Mouse (Mus musculus) embryo, embryonic 11 days (tissue): ENCODE data around the gene Hoxa7.

Experiments used
- DNase-seq: peaks from one replicate; pipeline ENCODE4 v3.0.0-alpha.2; 2015

The Hoxa7 gene

DNA sequence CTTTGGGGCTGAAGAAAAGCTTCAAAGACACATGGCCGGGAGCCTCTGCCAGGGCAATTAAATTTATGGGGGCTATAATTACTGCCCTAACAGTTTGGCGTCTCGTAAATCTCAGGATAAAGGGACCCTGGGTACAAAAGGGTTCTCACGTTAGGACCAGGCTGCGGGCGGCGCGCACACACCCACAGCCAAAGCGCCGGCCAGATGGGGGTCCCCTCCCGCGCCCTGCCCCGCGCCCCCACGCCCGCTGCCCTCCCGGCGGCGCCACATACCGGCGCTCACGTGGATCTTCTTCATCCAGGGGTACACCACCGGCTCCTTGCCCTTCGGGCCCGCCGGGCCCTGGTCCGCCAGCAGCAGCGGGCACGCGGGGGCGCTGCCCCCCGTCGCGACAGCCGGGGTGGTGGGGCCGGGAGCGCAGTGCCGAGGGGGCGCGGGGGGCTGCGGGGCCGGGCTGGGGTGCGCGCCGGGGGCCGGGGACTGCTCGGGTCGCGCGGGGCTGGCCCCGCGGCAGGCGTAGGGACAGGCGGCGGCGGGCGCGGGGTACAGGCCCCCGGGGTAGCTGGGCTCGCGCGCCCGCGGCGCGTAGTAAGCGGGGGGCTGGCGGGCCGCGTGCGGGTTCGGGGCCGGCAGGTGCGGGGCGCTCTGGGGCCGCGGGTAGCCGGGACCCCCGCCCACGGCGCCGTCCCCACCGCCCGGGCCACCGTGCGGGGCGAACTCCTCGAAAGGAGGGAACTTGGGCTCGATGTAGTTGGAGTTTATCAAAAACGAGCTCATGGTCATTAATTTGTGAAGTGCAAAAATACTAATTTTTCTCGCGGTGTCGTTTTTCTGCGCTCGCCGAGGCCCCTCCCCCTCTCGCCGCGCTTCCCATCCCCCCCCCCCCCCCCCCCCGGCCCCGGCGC lies 30.5 kb downstream of the Hoxa7 start, which contains the start of gene Hoxa4:
TSS of gene Hoxa4 (minus strand) at position 848 of the 905 bp plus-strand sequence.
- peak; percentile 84 for DNase-seq

DNA sequence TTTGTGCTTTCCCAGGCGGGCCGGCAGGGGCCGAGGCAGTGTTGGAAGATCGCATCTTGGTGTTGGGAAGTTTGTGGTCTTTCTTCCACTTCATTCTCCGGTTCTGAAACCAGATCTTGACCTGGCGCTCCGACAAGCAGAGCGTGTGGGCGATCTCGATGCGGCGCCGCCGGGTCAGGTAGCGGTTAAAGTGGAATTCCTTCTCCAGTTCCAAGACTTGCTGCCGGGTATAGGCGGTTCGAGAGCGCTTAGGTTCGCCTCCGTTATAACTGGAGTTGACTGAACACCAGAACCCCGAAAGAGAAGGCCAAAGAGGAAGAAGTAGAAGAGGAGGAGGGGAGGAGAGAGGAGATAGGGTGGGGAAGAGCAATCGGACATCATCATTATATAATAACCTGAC lies 31.2 kb downstream of the Hoxa7 start:
- no peak for DNase-seq

DNA sequence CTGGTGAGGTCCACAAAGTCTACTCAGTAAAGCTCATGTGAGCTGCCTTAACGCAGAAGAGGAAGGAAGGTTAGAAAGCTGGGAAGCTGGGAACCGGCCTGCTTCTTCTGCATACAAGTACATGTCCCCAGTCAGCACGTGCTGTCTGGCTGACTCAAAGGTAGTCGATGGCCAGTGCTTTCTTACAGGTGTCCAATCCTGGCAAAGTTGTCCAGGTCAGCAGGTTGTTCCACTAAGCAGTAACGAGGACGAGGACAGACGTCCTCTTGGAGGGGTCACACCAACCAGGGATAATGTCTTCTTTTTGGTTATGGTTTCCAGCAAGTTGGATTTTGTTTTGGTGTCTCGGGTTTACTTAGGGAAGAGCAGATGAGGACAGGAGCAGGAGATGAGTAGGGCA lies 31.7 kb downstream of the Hoxa7 start:
- DNase-seq: no peak

DNA sequence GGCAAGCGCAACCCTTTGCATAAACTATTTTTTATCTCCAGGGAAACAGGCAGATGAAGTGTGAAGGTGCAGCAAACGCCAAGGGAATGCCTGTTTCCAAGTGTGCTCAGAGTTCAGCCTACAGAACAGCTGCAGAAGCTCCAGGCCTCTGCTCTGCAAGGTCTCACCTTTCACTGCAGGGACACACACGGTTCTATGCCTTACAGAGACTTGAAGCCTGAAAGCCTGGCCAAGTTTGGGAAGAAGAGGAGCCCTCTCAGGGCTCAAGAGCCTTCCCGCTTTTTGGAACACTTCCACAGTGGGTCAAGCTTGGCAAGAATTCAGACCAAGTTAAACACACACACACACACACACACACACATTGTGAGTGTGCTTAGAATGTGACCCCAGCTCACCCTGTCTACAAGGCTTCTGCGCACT lies 32.5 kb downstream of the Hoxa7 start:
- peak; percentile 55 for DNase-seq

DNA sequence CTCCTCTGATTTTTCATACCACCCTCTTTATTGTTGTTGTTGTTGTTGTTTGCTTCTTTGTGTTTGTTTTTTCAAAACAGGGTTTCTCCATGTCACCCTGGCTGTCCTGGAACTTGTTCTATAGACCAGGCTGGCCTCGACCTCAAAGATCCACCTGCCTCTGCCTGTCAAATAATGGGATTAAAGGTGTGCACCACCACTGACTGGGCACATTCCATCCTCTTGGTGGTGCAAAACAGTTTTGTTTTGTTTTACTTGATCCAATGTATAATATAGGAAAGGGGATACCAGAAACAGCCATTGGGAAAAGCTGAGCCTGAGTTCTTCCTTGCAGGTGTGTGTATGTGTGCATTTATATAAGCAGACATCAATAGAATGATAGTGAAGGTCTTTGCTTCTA lies 35.2 kb downstream of the Hoxa7 start:
- DNase-seq: no peak

DNA sequence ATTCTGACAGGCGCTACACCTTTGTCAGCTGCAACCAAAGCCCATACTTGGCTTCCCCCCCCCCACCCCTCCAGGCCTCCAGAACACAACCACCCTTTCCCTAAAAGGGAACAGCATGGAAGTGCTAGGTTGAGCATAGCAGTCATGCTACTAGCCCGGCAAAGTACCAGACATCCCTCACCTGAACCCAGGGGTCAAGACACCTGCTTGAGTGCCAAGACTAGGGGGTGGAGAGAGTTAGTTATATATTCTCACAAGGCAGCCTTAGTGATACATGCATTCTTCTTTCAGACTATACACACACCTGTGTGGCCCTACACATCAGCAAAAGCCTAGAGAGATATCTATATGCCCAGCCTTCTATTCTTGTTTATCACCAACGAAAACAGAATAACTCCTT lies 35.8 kb downstream of the Hoxa7 start:
- no peak for DNase-seq

DNA sequence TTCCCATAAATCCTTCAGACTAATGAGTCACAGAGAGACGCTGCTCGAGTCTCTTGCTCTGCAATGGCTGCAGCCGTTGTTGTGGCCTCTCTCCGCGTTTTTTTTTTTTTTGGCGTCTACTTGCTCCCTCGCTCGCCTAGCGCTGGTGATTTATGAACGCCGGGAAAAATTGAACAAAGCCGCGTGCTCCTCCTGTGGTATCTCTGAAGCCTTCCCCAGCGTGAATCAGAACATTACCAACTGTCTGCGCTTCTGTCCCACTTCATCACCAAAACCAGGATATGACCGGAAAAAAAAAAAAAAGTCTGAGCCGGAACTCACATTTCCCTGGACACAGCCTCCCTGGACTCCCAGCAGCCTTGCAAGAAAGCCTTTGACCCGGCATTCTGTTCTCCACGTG lies 36.4 kb downstream of the Hoxa7 start:
- DNase-seq: peak; percentile 78

DNA sequence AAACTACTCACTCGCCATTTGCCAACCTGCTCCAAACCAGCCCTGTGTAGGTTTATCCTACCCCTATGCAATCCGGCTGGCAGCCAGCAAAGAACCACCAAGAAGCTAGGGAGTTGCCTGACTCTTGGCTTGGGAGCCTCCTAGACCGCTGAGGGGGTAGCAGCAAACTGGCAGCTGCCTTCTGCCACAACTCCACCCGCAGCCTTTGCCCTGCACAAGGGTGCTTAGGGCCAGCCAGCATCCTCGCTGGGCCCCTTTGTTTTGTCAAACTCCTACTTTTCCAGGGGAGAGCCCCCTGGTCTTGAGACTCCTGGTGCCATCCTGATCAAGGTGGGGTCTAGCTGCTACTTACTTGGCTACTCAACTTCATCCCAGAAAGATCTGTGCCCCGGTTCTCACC lies 37.0 kb downstream of the Hoxa7 start:
- no peak for DNase-seq

DNA sequence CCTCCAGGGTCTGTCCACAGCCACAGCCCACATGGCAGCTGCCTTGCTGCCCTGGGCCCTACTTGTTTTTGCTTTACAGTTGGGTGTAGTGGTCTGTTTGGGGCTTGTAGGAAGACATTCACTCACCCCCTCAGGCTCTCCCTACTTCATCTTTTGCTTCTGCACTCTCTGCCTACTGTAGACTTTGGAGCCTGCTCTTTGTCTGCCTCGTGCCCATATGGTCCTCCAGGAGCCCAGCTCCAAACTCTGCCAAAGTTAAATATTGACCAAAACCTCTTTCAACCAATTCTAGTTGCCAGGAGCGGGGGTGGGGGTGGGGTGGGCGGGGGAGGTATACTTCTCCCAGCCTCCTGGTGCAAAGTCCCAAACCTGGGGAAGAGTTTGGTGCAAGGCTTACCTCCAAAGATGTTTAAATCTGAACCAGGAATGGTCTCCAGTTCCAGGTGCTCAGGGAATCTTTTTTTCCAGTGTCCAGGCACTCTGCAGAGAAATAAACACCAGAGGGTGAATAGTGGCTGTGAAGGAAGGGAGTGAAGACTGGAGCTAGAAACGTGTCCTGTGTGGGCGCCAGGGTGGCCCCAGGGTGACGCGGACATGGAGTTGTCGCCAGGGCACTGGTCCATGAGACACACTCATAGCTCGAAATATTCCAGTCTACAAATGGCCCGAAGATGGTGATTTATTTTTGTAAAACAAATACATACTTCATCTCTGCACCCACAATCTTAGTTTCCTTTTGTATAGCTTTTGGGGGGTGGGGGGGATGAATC lies 38.2 kb downstream of the Hoxa7 start:
- DNase-seq: no peak

DNA sequence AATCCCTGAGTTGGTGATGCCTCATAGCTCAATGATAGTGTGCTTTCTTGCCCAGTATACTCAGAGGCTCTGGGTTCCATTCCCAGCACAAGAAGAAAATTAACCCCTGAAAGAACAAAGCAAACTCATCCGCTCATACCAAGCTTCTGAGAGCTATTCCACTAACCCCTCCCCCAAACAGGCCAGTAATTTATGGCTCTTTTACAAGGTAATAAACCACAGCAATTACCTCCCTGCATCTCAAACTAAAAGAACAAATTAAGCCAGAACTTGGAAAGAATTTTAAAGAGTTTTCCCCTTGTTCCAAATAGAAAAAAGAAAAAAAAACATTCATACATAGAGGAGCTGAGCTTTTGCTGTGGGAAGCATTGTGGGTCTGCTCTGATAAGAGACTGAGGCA lies 38.9 kb downstream of the Hoxa7 start:
- peak; percentile 51 for DNase-seq

DNA sequence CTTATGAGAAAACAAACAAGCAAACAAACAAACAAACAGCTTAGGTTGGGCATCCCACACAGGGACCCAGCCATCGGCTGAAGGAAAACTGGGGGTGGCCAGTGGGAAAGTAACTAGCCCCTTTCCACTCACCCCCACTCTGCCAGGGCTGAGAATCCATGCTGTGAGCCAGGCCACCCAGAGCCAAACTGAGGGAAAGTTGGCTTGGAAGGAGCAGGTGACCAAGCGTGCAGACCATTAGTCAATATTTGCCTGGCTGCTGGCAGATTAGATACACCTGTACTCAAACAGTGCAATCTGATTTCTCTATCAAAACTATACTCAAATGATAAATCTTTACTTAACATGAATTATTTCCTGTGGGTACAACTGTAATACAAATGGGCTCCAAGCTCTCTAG lies 39.6 kb downstream of the Hoxa7 start:
- no peak for DNase-seq

DNA sequence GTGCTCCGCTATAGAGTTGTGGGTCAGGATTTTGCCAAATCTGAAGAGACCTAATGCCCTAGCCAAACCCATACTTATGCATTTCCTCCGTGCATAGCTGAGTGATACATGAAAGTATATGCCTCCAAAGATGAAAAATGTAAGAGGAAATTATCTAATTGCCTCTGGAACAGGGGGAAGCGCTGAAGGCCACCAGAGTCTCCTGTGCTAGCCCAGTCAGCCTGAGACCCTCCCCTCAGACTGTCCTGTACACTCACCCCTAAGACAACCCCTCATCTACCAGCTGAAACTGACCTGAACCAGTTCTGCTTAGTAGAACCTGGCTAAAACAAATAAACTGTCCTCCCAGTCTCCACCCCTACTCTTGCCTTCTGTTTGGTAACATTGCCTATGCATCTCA lies 40.9 kb downstream of the Hoxa7 start:
- DNase-seq: no peak

DNA sequence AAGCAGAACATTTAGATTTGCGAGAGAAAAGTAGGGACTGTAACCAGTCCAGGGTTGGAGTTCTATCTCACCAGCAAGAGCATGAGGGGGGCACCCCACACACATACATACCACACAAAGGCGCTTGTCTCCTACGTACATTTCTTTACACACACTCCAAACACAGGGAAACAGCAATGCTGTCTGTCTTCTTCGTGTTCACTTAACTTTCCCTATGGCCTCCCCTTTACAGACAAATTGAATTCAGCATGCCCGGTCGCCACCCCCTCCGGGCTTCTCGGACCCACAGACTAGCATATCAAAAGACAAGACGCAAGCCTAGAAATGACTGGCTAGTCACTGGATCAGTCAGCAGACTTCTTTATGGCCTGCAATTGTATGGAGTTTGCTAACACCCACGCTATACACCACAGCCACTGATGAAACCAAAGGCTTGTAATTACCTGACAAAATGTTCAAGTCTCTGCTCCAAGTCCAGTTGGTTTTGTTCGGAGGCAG lies 41.4 kb downstream of the Hoxa7 start:
- peak; percentile 43 for DNase-seq

DNA sequence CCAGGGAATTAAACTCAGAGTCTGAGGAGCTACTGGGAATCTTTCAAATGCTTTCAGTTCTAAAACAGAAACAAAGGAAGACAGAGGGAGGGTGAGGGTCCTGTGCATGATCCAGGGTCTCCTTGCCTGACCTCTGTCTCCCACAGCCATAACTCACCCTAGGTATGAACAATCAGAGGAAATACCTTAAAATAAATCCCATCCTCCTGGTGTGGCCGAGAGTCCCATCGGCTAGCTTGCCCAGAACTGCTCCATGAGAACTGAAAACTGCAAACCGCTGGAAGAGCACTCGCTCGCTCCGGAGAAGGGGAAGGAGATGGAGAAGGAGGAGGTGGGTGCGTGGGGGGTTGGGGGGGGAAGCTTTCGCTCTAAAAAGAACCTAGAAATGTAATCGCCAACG lies 42.0 kb downstream of the Hoxa7 start:
- DNase-seq: peak; percentile 43

DNA sequence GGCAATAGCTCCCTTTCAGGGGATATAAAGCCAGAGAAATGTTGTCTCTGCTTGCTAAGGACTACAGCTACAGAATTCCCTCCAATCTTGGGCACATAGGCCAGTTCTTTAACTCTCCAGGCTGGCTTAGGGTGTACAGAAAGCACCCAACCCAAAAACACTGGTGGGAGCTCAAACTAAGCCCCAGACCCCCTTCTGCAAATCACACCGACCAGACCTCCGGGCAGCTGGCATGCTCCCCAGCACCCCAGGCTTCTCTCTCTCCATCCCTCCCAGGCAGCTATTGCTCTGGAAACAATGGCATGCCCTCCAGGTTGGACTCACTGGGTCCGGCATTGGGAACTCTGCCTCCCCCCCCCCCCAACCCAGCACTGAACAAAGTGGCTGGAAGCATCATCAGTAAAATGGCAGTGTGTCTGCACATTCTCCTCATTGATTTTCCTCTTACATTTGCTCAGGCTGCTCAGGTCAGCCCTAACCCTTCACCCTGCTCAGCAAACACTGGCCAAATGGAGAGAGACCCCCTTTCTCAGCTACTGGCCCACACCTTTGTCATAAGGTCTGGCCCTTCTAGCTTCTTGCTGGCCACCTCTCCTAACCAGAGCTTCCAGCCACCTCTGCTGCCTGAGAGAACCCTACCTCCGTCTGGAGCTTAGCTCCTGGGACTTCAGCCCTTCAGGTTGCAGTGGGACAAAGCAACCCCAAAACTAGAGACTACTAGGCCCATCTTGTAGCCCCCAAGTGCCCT lies 42.6 kb downstream of the Hoxa7 start:
- peak; percentile 43 for DNase-seq

DNA sequence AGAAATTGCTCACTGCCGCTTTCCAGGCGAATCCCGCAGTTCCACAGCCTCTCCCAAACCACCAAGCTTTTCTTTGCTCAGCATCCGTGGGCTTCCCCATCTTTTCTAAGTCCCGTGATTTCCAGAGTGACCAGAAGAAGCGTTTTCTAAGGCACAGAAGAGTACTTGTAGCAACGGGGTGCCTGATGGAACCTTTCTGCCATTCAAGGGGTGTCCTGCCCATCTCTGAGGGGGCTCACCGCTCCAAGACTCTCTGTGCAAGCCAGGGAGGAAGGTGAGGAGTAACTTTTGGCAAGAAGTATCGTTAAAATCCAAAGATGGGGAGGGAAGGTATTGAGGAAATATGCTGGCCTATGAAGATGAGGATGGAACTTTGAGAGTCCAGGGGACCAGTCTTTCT lies 43.8 kb downstream of the Hoxa7 start:
- peak; percentile 42 for DNase-seq

DNA sequence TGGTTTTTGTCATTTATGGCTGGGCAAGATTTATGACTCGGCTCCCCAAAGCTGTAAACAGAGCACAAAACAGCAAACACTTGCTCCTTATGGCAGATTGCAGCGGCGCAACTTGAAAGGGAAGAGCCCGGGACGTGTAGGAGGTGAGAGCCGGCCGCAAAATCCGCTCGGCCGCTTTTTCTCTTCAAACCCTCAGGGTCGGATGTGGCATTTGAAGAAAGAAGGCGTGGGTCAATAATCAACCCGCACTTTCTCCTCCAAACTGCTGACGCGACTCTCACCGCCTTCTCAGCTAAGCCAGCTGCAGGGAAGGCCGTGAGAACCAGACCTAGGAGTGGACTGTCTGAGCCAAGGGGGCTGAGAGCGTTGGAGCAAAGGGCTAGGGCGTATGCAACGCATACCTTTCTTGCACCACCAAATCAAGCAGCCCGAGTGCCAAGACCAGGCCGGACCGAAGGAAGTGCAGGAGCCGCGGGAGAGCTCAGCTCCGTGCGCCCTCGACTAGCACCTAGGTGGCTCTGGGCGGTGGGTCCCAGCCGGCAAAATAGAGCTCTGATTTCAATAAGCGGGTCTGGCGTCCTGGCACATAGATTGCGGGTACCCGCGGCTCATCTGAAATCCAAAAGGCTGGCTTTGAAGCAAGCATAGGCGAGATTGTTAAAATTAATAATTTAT lies 44.5 kb downstream of the Hoxa7 start, which contains the start of gene 5730596B20Rik:
TSS of gene 5730596B20Rik (plus strand) at position 438 of the 675 bp plus-strand sequence.
- DNase-seq: peak; percentile 84

DNA sequence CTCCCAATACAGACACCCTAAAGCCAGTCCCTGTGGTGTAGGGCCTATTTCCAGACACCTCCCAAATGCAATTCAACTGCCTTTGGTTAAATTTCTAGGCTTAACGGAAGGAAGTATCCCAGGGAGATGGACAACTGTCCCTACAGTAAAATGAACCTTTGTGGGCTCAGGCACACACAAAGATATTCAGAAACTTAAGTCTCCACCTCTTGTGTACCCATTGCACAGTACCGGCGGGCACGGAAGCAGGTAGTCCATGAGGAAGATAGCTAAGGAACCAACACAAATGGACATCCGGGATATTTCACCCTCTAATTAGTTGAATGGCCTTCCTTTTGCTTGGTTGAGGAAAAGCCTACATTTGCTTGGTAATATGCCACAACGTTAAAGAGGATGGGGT lies 45.3 kb downstream of the Hoxa7 start:
- peak; percentile 47 for DNase-seq

DNA sequence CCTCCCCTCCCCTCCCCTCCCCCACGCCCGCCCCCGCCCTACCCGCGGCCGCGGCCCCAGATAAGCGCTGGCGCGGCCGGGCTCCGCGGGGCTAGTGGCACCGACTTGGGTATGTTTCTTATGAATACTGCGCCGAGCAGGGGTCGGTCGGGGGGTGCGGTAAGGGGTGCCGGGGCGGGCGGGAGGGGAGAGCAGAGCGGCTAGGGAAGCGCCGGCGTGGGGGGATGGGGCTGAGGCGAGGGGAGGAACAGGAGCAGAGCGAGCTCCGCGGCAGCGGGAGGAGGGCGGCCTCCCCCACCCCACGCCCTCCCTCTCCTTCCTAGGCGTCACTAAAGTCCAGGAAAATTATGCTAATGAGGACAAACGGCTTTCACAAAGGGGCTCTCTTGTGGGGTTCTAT lies 45.8 kb downstream of the Hoxa7 start:
- peak; percentile 80 for DNase-seq

DNA sequence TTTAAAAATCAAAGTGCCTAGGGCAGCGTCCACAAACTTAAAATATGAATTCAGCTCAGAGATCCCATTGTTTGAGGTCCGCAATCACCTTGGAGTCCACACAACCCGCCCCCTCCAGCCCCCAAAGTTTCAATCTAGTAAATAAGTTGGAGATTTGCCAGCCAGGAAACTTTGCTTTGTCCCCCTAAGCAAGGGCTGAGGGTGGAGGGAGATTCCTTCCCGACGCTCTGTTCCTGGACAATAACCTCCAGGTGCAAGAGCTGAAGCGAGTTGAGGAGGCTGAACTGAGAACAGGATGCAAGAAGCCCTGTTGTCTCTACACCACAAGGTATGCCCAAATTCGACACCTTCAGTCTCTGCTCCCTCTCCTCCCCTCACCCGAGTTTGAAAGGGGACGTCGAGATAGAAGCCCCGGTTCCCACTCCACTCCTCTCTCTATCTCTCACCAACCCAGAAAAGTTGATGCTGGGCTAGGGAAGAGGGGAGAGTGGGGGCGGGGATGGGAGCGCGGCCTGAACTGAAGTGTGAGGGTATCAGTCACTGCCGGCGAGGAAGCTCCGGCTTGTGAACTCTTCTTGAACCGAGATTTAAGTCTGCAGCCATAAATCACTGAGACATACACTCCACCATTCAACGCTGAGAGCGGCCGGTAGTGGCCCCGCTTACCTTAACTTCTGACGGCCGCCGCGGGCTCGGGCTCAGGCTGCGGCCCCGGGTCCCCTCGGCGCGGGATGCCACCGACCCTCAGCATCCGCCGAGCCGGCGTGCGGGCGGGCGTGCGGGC lies 46.5 kb downstream of the Hoxa7 start:
- peak; percentile 90 for DNase-seq

DNA sequence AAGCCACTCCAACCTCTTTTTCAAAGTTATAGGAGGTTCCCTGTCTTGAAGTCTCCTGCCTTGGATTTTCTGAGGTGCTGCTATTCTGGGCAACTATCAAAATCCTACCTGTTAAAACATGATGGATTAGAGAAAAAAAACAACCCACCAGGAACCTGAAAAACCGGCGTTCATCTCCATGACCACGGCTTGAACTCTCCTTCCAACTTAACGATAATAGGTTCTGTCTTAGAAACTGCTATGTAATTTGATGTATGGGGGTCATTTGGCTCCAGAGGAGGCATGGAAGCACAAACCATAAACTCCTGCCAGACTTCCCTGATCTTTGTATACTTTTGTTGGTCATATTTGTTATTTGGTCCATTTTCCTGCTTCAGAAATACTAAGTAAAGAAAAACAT lies 48.0 kb downstream of the Hoxa7 start:
- peak; percentile 69 for DNase-seq

DNA sequence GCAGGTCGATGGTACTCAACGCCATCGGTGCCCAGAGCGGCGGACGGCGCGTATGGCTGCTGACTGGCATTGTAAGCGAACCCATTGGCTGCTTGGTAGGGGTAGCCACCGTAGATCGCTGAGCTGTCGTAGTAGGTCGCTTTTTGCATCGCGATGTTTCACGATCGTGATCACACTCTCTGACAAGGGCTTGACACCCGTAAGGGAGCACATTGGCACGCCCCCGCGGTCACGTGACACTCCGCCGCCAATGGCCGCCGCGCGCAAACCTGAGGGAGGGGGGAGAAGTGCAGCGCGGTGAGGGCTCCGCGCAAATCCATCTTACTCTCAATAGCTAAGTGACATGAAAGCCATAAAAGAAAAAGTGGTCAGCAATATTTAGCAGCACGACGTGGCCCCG lies 49.2 kb downstream of the Hoxa7 start:
- peak; percentile 95 for DNase-seq
